Mouse (Mus musculus) lung, postnatal 0 days (tissue): Measurements from ENCODE around the gene Naa40.

Source experiments
- CTCF ChIP-seq: IDR thresholded peaks from 2 replicates; pipeline ENCODE4 v1.5.1; 2016; ENCODE audit warnings: antibody characterized with exemption, mild to moderate bottlenecking
- EP300 ChIP-seq: IDR thresholded peaks from 2 replicates; pipeline ENCODE4 v1.6.1; 2016; ENCODE audit warnings: antibody characterized with exemption, mild to moderate bottlenecking, control low read depth

- TF ChIP-seq CTCF, result no peak
- no peak for TF ChIP-seq EP300
Observed at GRCm38 (mm10) chr19:7204898-7205297, 36.1 kb downstream of the Naa40 start.
